Mouse (Mus musculus) lung, postnatal 0 days (tissue): ENCODE results near the gene Col1a1.

Experiments
- CTCF ChIP-seq: IDR thresholded peaks from 2 replicates; pipeline ENCODE4 v1.5.1; 2016; ENCODE audit warnings: antibody characterized with exemption, mild to moderate bottlenecking
- EP300 ChIP-seq: IDR thresholded peaks from 2 replicates; pipeline ENCODE4 v1.6.1; 2016; ENCODE audit warnings: antibody characterized with exemption, mild to moderate bottlenecking, control low read depth

DNA sequence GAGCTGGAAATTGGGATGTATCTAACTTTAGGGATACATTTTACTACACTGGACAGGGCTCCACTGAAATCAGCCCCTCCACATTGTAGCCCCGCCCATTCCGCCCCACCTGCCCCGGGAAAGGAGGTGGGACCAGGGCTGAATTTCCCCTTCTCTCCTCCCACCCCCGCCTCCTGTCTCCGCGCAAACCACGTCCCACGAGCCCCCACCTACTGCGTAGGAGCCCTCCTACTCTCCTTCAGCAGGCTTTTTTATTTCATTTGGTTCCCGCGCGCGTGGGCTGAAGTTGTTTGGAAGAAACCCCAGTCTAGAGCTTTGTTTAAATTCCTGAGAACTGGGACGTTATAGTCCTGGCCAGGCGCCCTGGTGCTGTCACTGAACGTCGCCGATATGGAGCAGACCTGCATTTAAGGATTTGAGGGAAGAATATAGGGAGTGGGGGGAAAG, 1.3 kb downstream of the Col1a1 start:
- TF ChIP-seq CTCF (no peak), EP300 (no peak)
